Mouse (Mus musculus) neural tube, embryonic 14.5 days (tissue): ENCODE results near the gene Olfr76. TPM values are rescaled to one million over a fixed set of nuclear protein-coding genes. Genes with fewer than 3 reads are reported as not detected.
"Not testable (repeated sequence)": the region's sequence is repeated elsewhere in the genome, so short reads cannot be mapped to it uniquely, and the experiment has no call there.

ENCODE experiments used
- ATAC-seq: fragments of 200-750 bp; cut with Nextera tagmentation; 2 replicates; pipeline ENCODE4 v1.8.0; 2017; ENCODE audit warnings: low read depth, mild to moderate bottlenecking, moderate TSS enrichment, moderate library complexity
- H3K27ac ChIP-seq: fragments of 300-500 bp; sonication (generic); 2 replicates; pipeline ENCODE4 v1.5.1; 2014; ENCODE audit warnings: low read depth, mild to moderate bottlenecking, control low read depth, low read length, moderate library complexity, mixed read lengths
- H3K27me3 ChIP-seq: fragments of 300-500 bp; sonication (generic); 2 replicates; pipeline ENCODE4 v1.6.1; 2014; ENCODE audit warnings: low read length; ENCODE audit not compliant: control insufficient read depth, insufficient read depth
- H3K36me3 ChIP-seq: fragments of 300-500 bp; sonication (generic); 2 replicates; pipeline ENCODE4 v1.6.1; 2014; ENCODE audit warnings: low read length, mixed read lengths; ENCODE audit not compliant: control insufficient read depth, insufficient read depth
- H3K4me1 ChIP-seq: fragments of 300-500 bp; sonication (generic); 2 replicates; pipeline ENCODE4 v1.6.1; 2014; ENCODE audit warnings: low read length; ENCODE audit not compliant: control insufficient read depth, insufficient read depth
- H3K4me2 ChIP-seq: fragments of 300-500 bp; sonication (generic); 2 replicates; pipeline ENCODE4 v1.6.1; 2014; ENCODE audit warnings: mild to moderate bottlenecking, low read depth, low read length, control low read depth
- H3K4me3 ChIP-seq: fragments of 300-500 bp; sonication (generic); 2 replicates; pipeline ENCODE4 v1.5.1; 2014; ENCODE audit warnings: low read depth, low read length, control low read depth, mixed read lengths
- H3K9ac ChIP-seq: fragments of 300-500 bp; sonication (generic); replicated peaks from 2 replicates; pipeline ENCODE4 v1.6.1; 2014; ENCODE audit warnings: low read depth, mild to moderate bottlenecking, control low read depth, low read length, mixed read lengths
- H3K9me3 ChIP-seq: fragments of 300-500 bp; sonication (generic); 2 replicates; pipeline ENCODE4 v1.6.1; 2016; ENCODE audit warnings: low read length; ENCODE audit not compliant: control insufficient read depth
- WGBS: fragments of 180-500 bp; shearing (Covaris S2); extraction: QIAGEN DNeasy Blood & Tissue Kit; methylation state at CpG from one replicate; pipeline ENCODE4 v1.1.7; 2014; 5-methylcytosine and 5-hydroxymethylcytosine counted together
- polyA plus RNA-seq: library from polyadenylated mRNA; unstranded; fragments of >200 nt; fragmentation: Nextera tagmentation; extraction: Ambion mirVana; gene quantifications from 2 replicates; pipeline ENCODE4 v1.2.1, GENCODE M21; 2014

The Olfr76 gene
- polyA plus RNA-seq: not detected in 2 replicates

GRCm38 (mm10) chr19:12123103-12123502, at the start of gene Olfr76:
TSS of gene Olfr76 (minus strand) at chr19:12123203.
- H3K4me2 ChIP-seq: no peak within 1 kb of the TSS
- H3K36me3 ChIP-seq: no peaks in the 10 kb centered on the region
- WGBS: 74% methylated on average over 3 of the region's 3 CpGs
- H3K27me3 ChIP-seq: no peaks in the 10 kb centered on the region
- H3K4me3 ChIP-seq: no peak within 1 kb of the TSS
- no peak within 1 kb of the TSS for H3K9ac ChIP-seq
- no peak within 1 kb of the TSS for H3K27ac ChIP-seq
- no peak for ATAC-seq
- H3K9me3 ChIP-seq: no peaks in the 10 kb centered on the region
- no peaks in the 10 kb centered on the region for H3K4me1 ChIP-seq

GRCm38 (mm10) chr19:12170062-12170599, 47.1 kb upstream of the Olfr76 start, which contains the start of gene Olfr1555-ps1:
TSS of gene Olfr1555-ps1 (minus strand) at chr19:12170112.
- WGBS: 51% methylated on average over 1 of the region's 1 CpGs
- not testable (repeated sequence) for H3K36me3 ChIP-seq, H3K4me2 ChIP-seq, H3K4me1 ChIP-seq, H3K27me3 ChIP-seq, H3K9ac ChIP-seq, H3K9me3 ChIP-seq, H3K27ac ChIP-seq, H3K4me3 ChIP-seq, ATAC-seq

- Histone ChIP-seq H3K36me3 (no peaks in the 10 kb centered on the region), H3K27ac (no peak overlapping the region), H3K4me3 (no peak overlapping the region), H3K9me3 (no peaks in the 10 kb centered on the region), H3K4me1 (no peaks in the 10 kb centered on the region), H3K27me3 (no peaks in the 10 kb centered on the region), H3K9ac (no peak overlapping the region), H3K4me2 (no peak overlapping the region)
- whole genome bisulfite sequencing: 90% methylated on average over 3 of the region's 3 CpGs
- ATAC-seq: no peak
Observed at GRCm38 (mm10) chr19:12145452-12145851, 22.4 kb upstream of the Olfr76 start.

- H3K27ac ChIP-seq: no peak overlapping the region
- H3K4me1 ChIP-seq: no peaks in the 10 kb centered on the region
- H3K36me3 ChIP-seq: no peaks in the 10 kb centered on the region
- no peaks in the 10 kb centered on the region for H3K27me3 ChIP-seq
- WGBS: 16% methylated on average over 1 of the region's 1 CpGs
- H3K9me3 ChIP-seq: no peaks in the 10 kb centered on the region
- no peak for ATAC-seq
- no peak overlapping the region for H3K9ac ChIP-seq
- no peak overlapping the region for H3K4me2 ChIP-seq
- H3K4me3 ChIP-seq: no peak overlapping the region
Observed at GRCm38 (mm10) chr19:12143356-12143755, 20.4 kb upstream of the Olfr76 start.

GRCm38 (mm10) chr19:12134289-12134688, 11.3 kb upstream of the Olfr76 start:
- no peaks in the 10 kb centered on the region for H3K9me3 ChIP-seq
- no peak overlapping the region for H3K4me3 ChIP-seq
- no peak overlapping the region for H3K27ac ChIP-seq
- no peak overlapping the region for H3K9ac ChIP-seq
- peak; percentile 38; the same call in 1 of the 2 replicates for ATAC-seq
- no peak overlapping the region for H3K4me2 ChIP-seq
- WGBS: 39% methylated on average over 2 of the region's 2 CpGs
- H3K27me3 ChIP-seq: no peaks in the 10 kb centered on the region
- H3K4me1 ChIP-seq: no peaks in the 10 kb centered on the region
- no peaks in the 10 kb centered on the region for H3K36me3 ChIP-seq

GRCm38 (mm10) chr19:12116464-12116863, 6.5 kb downstream of the Olfr76 start:
- Histone ChIP-seq H3K9me3 (no peaks in the 10 kb centered on the region), H3K4me2 (no peak overlapping the region), H3K4me3 (no peak overlapping the region), H3K36me3 (no peaks in the 10 kb centered on the region), H3K9ac (no peak overlapping the region), H3K27ac (no peak overlapping the region), H3K27me3 (no peaks in the 10 kb centered on the region), H3K4me1 (no peaks in the 10 kb centered on the region)
- ATAC-seq: no peak
- 94% methylated on average over 3 of the region's 3 CpGs for WGBS

- no peak for ATAC-seq
- Histone ChIP-seq H3K4me3 (no peak within 1 kb of the TSS), H3K9me3 (no peaks in the 10 kb centered on the region), H3K27ac (no peak within 1 kb of the TSS), H3K9ac (no peak within 1 kb of the TSS), H3K4me2 (no peak within 1 kb of the TSS), H3K36me3 (no peaks in the 10 kb centered on the region), H3K27me3 (no peaks in the 10 kb centered on the region), H3K4me1 (no peaks in the 10 kb centered on the region)
- WGBS: 82% methylated on average over 1 of the region's 1 CpGs
Observed at GRCm38 (mm10) chr19:12115797-12116196, 7.2 kb downstream of the Olfr76 start, which contains the start of gene Olfr1428. TSS of gene Olfr1428 (minus strand) at chr19:12115897.

GRCm38 (mm10) chr19:12113807-12114206, 9.2 kb downstream of the Olfr76 start:
- no peak overlapping the region for H3K9ac ChIP-seq
- 73% methylated on average over 1 of the region's 1 CpGs for WGBS
- no peak overlapping the region for H3K27ac ChIP-seq
- ATAC-seq: no peak
- H3K4me1 ChIP-seq: no peaks in the 10 kb centered on the region
- H3K4me2 ChIP-seq: no peak overlapping the region
- no peaks in the 10 kb centered on the region for H3K9me3 ChIP-seq
- H3K36me3 ChIP-seq: no peaks in the 10 kb centered on the region
- H3K4me3 ChIP-seq: no peak overlapping the region
- H3K27me3 ChIP-seq: no peaks in the 10 kb centered on the region

GRCm38 (mm10) chr19:12104541-12104940, 18.5 kb downstream of the Olfr76 start:
- H3K9ac ChIP-seq: no peak overlapping the region
- no peak overlapping the region for H3K4me2 ChIP-seq
- no peak overlapping the region for H3K27ac ChIP-seq
- WGBS: 73% methylated on average over 1 of the region's 1 CpGs
- ATAC-seq: no peak
- H3K9me3 ChIP-seq: no peaks in the 10 kb centered on the region
- no peaks in the 10 kb centered on the region for H3K27me3 ChIP-seq
- H3K4me3 ChIP-seq: no peak overlapping the region
- no peaks in the 10 kb centered on the region for H3K36me3 ChIP-seq
- H3K4me1 ChIP-seq: no peaks in the 10 kb centered on the region
